Comparison of ENCODE assay signal across 8 mouse cellular contexts in the genomic region with DNA sequence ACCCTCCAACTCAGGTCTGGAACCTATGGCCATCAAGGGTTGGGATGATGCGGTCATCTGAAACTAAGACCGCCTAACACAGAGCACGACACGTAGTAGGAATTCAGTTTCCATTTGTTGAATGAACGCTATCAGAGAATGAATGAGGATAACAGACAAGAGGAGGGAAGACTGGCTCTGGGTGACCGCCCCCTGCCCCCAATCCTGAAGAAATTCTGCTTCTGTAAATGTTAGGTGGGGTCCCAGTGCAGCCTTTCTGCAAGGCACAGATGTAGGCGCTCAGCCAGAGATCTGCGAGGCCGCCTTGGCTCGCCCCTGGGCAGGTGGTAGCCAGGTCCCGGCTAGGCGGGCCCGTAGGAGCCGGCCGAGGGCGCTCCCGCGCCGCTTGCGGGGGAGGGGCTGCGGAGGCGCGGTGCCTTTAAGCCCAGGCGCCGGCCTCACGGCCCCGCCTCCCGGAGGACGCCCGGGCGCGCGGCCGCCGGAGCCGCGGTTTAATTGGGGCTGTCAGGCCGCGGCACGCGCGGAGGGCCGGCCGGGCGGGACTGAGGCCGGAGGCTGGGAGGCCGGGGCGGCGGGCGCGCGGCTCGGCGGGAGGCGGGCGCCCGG. TPM values are rescaled to one million over a fixed set of nuclear protein-coding genes. Genes with fewer than 3 reads are reported as not detected.
A peak's percentile ranks its signal among the peaks of the same experiment; 100 is the strongest.
DNase-seq lines count a peak whose midpoint lies in the region; ATAC-seq and TF ChIP-seq lines count a peak whose summit lies in the region.

Gene Dusp7, plus strand, starts transcription at position 521 of the 606 bp plus-strand sequence.

- no peaks in the 10 kb centered on the region for H3K27me3 ChIP-seq in forebrain, embryonic 13.5 days
- no peaks in the 10 kb centered on the region for H3K27me3 ChIP-seq in liver, postnatal 0 days (ENCODE audit: insufficient read depth, low read length)

- ATAC-seq in cerebellum, adult (ENCODE audit: insufficient number of reproducible peaks, low FRiP score, low TSS enrichment) = peak; percentile 56
- peak; percentile 75 for ATAC-seq in forebrain, embryonic 13.5 days
- ATAC-seq in liver, postnatal 0 days = peak; percentile 64
- no peak for ATAC-seq in neutrophil, adult 5-6 weeks (ENCODE audit: extremely low read depth, insufficient number of reproducible peaks, low FRiP score, poor library complexity, severe bottlenecking)

- under 1% methylated on average over 22 of the region's 57 CpGs for WGBS in forebrain, embryonic 13.5 days
- under 1% methylated on average over 28 of the region's 57 CpGs for WGBS in liver, postnatal 0 days (ENCODE audit: insufficient replicate concordance)

- peak within 1 kb of the TSS; percentile 98 for H3K4me2 ChIP-seq in forebrain, embryonic 13.5 days
- peak within 1 kb of the TSS; percentile 100 for H3K4me2 ChIP-seq in liver, postnatal 0 days (ENCODE audit: low read depth, low read length)

- DNase-seq in ES-E14 (ENCODE audit: low read depth, low spot score) = no peak
- peak; percentile 85 to 90 for DNase-seq in heart, postnatal 10 days
- DNase-seq in kidney, postnatal 4 days = peak; percentile 86 to 92
- peak; percentile 83 for DNase-seq in liver, postnatal 0 days
- DNase-seq in testis, postnatal 10 days (ENCODE audit: low spot score) = peak; percentile 88

- H3K27ac ChIP-seq in ES-E14 (ENCODE audit: insufficient read depth, low read depth, low read length, poor library complexity, severe bottlenecking) = peak within 1 kb of the TSS; percentile 57; the same call in 1 of the 2 replicates
- peak within 1 kb of the TSS; percentile 95 for H3K27ac ChIP-seq in forebrain, embryonic 13.5 days
- peak within 1 kb of the TSS; percentile 93 for H3K27ac ChIP-seq in liver, postnatal 0 days (ENCODE audit: low read depth)

- H3K9me3 ChIP-seq in ES-E14 (ENCODE audit: control insufficient read depth, insufficient read depth, low read depth, low read length) = no peaks in the 10 kb centered on the region
- H3K9me3 ChIP-seq in forebrain, embryonic 13.5 days (replicated peaks) = no peaks in the 10 kb centered on the region
- H3K9me3 ChIP-seq in liver, postnatal 0 days (ENCODE audit: low read length) = no peaks in the 10 kb centered on the region

- no peak for TF ChIP-seq CTCF in liver, postnatal 0 days (IDR thresholded peaks at IDR 0.05; ENCODE audit: low read depth)

- in situ Hi-C loops in ES-E14 (cut with MboI; ENCODE audit: low sequenced_read_pairs in 2 of 2, unreplicated experiment in 2 of 2) = no loop called here

- peak within 1 kb of the TSS; percentile 65 to 78 for H3K4me3 ChIP-seq in ES-E14 (ENCODE audit: insufficient read depth in 1 of 2, low read depth in 1 of 2, low read length in 2 of 2, poor library complexity in 1 of 2, severe bottlenecking in 1 of 2)
- peak within 1 kb of the TSS; percentile 80 for H3K4me3 ChIP-seq in forebrain, embryonic 13.5 days
- peak within 1 kb of the TSS; percentile 78 for H3K4me3 ChIP-seq in liver, postnatal 0 days (ENCODE audit: low read depth, low read length)

- H3K9ac ChIP-seq in ES-E14 (ENCODE audit: insufficient read depth, low read depth, low read length, poor library complexity, severe bottlenecking) = peak within 1 kb of the TSS; percentile 75
- peak within 1 kb of the TSS; percentile 90 for H3K9ac ChIP-seq in forebrain, embryonic 13.5 days
- peak within 1 kb of the TSS; percentile 84 for H3K9ac ChIP-seq in liver, postnatal 0 days (replicated peaks)

- H3K4me1 ChIP-seq in ES-E14 (ENCODE audit: control insufficient read depth in 2 of 2, insufficient read depth in 2 of 2, low read length in 2 of 2, poor library complexity in 1 of 2) = peaks cover 0 to 8% of the 10 kb centered on the region in 2 experiments; a peak in 2 of 4 replicates
- peaks cover 40% of the 10 kb centered on the region for H3K4me1 ChIP-seq in forebrain, embryonic 13.5 days
- peaks cover 54% of the 10 kb centered on the region for H3K4me1 ChIP-seq in liver, postnatal 0 days (ENCODE audit: insufficient read depth)

- intact Hi-C loops in heart, postnatal 10 days (cut with DNase I) = loop anchor here (2.0 kb wide), 1 partner anchor 39 kb away; no protein-coding TSS in a partner anchor

- no peak for TF ChIP-seq EP300 in liver, postnatal 0 days (IDR thresholded peaks at IDR 0.05; ENCODE audit: low read depth)

- peaks cover 19% of the 10 kb centered on the region; the same call in 1 of the 2 replicates for H3K36me3 ChIP-seq in ES-E14 (ENCODE audit: control insufficient read depth, insufficient read depth, low read length, poor library complexity, severe bottlenecking)
- peaks cover 18% of the 10 kb centered on the region for H3K36me3 ChIP-seq in forebrain, embryonic 13.5 days (ENCODE audit: poor library complexity, severe bottlenecking)
- no peaks in the 10 kb centered on the region for H3K36me3 ChIP-seq in liver, postnatal 0 days (replicated peaks; ENCODE audit: insufficient read depth, low read length)

TF ChIP-seq in ES-E14, 5 proteins besides CTCF, POLR2A, EP300 and RAD21:
- TF ChIP-seq MAFK (IDR thresholded peaks at IDR 0.05; ENCODE audit: insufficient read depth, low read depth, low read length) (no peak), ZNF384 (IDR thresholded peaks at IDR 0.05; ENCODE audit: low read depth, low read length) (no peak), CHD2 (IDR thresholded peaks at IDR 0.05; ENCODE audit: low read depth, low read length) (no peak), ZC3H11A (IDR thresholded peaks at IDR 0.05; ENCODE audit: borderline replicate concordance, low read depth, low read length) (no peak), HCFC1 (IDR thresholded peaks at IDR 0.05; ENCODE audit: borderline replicate concordance, insufficient read depth, low read length) (no peak)

RNA-seq across cellular contexts. Expression of gene Dusp7, which starts in this region (rescaled TPM):
- 4.5 and 5.1 TPM in 2 replicates for total RNA-seq in ES-E14 (2012; rRNA removed)
- 7.1 and 8.7 TPM in 2 replicates for polyA plus RNA-seq in forebrain, embryonic 13.5 days (2015; fragmentation: Nextera tagmentation; extraction: Ambion mirVana)
- 10 to 100 TPM; 47.0 to 47.1 TPM for total RNA-seq in heart, postnatal 10 days (2021)
- 3.4 TPM in 2 replicates for polyA plus RNA-seq in liver, postnatal 0 days (2015; fragmentation: Nextera tagmentation; extraction: Ambion mirVana)
- 18.7 and 22.0 TPM in 2 replicates for total RNA-seq in neutrophil, adult 5-6 weeks (2017)
